Mouse (Mus musculus): ENCODE measurements around the gene Nfu1.

Nfu1 gene

DNA sequence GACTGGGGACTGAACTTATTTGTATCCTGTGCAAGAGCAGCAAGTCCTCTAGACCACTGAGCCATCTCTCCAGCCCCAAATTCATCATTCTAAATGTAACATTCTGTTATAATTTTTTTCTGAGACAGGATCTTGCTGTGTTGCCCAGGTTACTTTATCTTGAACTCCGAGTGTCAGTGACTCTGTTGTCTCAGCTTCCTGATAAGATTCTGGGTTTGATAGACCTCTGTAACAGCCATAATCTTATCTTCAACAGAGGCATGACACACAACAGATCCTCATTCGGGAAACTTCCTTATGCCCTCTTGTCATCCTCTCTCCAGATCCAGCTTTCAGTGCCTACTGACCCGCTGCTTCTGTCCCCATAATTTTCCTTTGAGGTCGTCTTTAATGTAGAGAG lies 63.7 kb downstream of the Nfu1 start:
- no peak for DNase-seq (ENCODE audit: low spot score)

DNA sequence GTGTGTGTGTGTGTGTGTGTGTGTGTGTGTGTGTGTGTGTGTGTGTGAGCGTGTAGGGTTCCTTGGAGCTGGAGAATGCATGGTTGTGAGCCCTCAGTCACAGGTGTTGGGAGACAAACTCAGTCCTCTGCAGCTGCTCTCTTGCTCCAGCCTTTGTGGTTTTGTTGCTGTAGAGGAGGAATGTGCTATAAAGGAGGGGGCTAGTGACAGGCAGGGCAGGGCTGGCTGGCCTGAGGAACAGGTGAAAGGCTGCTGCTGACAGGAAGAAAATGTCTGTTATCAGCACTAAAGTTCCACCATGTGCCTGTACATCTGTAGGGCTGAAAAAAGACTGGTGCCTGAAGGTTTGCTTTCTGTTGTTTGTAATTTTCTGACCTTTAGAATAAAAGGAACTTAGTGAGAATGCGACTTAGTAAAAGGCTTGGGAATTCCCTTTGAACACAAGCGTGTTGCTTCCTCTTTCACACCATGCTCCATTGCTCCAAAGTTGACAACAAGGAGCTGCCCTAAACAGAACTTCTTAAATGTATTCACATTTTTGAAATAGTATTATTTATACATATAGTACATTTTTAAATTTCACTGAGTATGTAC lies 66.2 kb downstream of the Nfu1 start:
- no peak for DNase-seq (ENCODE audit: low spot score)

Measured in ovary, postnatal 10 days (tissue).